Mouse (Mus musculus) hindbrain, postnatal 0 days (tissue): ENCODE data around the gene Phf23. TPM values are rescaled to one million over a fixed set of nuclear protein-coding genes. Genes with fewer than 3 reads are reported as not detected.

ENCODE experiments used
- ATAC-seq: fragments of 200-750 bp; cut with Nextera tagmentation; 2 replicates; pipeline ENCODE4 v1.8.0; 2017; ENCODE audit warnings: mild to moderate bottlenecking, moderate TSS enrichment, moderate library complexity
- DNase-seq: peaks from one replicate; pipeline ENCODE4 v3.0.0-alpha.2; 2015; ENCODE audit warnings: low spot score
- H3K27ac ChIP-seq: fragments of 300-500 bp; sonication (generic); 2 replicates; pipeline ENCODE4 v1.5.1; 2014; ENCODE audit warnings: mild to moderate bottlenecking
- H3K27me3 ChIP-seq: fragments of 300-500 bp; sonication (generic); 2 replicates; pipeline ENCODE4 v1.6.1; 2014; ENCODE audit warnings: low read length, mixed read lengths; ENCODE audit not compliant: insufficient read depth
- H3K36me3 ChIP-seq: fragments of 300-500 bp; sonication (generic); 2 replicates; pipeline ENCODE4 v1.6.1; 2014; ENCODE audit warnings: low read length, mixed read lengths; ENCODE audit not compliant: insufficient read depth
- H3K4me1 ChIP-seq: fragments of 300-500 bp; sonication (generic); 2 replicates; pipeline ENCODE4 v1.6.1; 2014; ENCODE audit warnings: antibody characterized with exemption, low read length, mixed read lengths; ENCODE audit not compliant: insufficient read depth
- H3K4me2 ChIP-seq: fragments of 300-500 bp; sonication (generic); 2 replicates; pipeline ENCODE4 v1.6.1; 2014; ENCODE audit warnings: low read depth, mild to moderate bottlenecking, low read length, moderate library complexity, mixed read lengths
- H3K4me3 ChIP-seq: fragments of 300-500 bp; sonication (generic); 2 replicates; pipeline ENCODE4 v1.5.1; 2014; ENCODE audit warnings: low read length
- H3K9ac ChIP-seq: fragments of 300-500 bp; sonication (generic); replicated peaks from 2 replicates; pipeline ENCODE4 v1.6.1; 2014; ENCODE audit warnings: mild to moderate bottlenecking, low read length, moderate library complexity, mixed read lengths
- H3K9me3 ChIP-seq: fragments of 300-500 bp; sonication (generic); 2 replicates; pipeline ENCODE4 v1.6.1; 2016; ENCODE audit warnings: low read length, mixed read lengths
- CTCF ChIP-seq: IDR thresholded peaks from 2 replicates; pipeline ENCODE4 v1.5.1; 2016; ENCODE audit warnings: antibody characterized with exemption, control low read depth, low read depth
- WGBS: fragments of 180-500 bp; shearing (Covaris S2); extraction: QIAGEN DNeasy Blood & Tissue Kit; methylation state at CpG from one replicate; pipeline ENCODE4 v1.1.7; 2014; 5-methylcytosine and 5-hydroxymethylcytosine counted together
- microRNA counts: library from miRNA; unstranded; fragments of <30 nt; microRNA quantifications from one replicate; lab custom pipeline; 2015
- microRNA-seq, 2 experiments: library from miRNA; unstranded; fragments of <30 nt; microRNA quantifications; one replicate each; pipeline ENCODE4; 2016
- polyA plus RNA-seq: library from polyadenylated mRNA; unstranded; fragments of >200 nt; fragmentation: Nextera tagmentation; extraction: Ambion mirVana; gene quantifications from 2 replicates; pipeline ENCODE4 v1.2.1, GENCODE M21; 2015
- total RNA-seq: library from RNA; depleted of rRNA; stranded (reverse); fragments of >200 nt; gene quantifications from 2 replicates; pipeline ENCODE4 v1.2.3, GENCODE M21; 2014; rRNA removed

Gene Phf23
- total and polyA plus RNA-seq, 2 experiments from 2014 or later: 44.0 to 47.9 TPM

- H3K36me3 ChIP-seq: peaks cover 7% of the 10 kb centered on the region; the same call in 1 of the 2 replicates
- DNase-seq (no peak), ATAC-seq (no peak)
- no peaks in the 10 kb centered on the region for H3K27me3 ChIP-seq
- no peaks in the 10 kb centered on the region for H3K4me1 ChIP-seq
- no peak overlapping the region for H3K4me2 ChIP-seq
- no peak overlapping the region for H3K4me3 ChIP-seq
- no peaks in the 10 kb centered on the region for H3K9me3 ChIP-seq
- WGBS: 73% methylated on average over 6 of the region's 6 CpGs
- no peak for TF ChIP-seq CTCF
- no peak overlapping the region for H3K27ac ChIP-seq
- no peak overlapping the region for H3K9ac ChIP-seq
Measured at GRCm38 (mm10) chr11:70049366-70049765, 53.8 kb downstream of the Phf23 start.

MicroRNA genes within 50 kb of the gene (microRNA counts, 519-probe panel; counts per million panel counts)
- microRNA mmu-miR-324-3p (lab: Ali Mortazavi, UCI) (not detected), microRNA mmu-miR-324-5p (lab: Ali Mortazavi, UCI) (3,652 counts per million, percentile 63 among the panel's probes with 10 or more counts)

Small RNA genes within 50 kb of the gene (microRNA-seq; reads per million reads assigned to microRNA genes)
- gene Gm44349: 0 reads per million in 2 experiments
- gene Mir324: 4,082 to 5,325 reads per million in 2 experiments

Other genes with a start within 250 kb of the Phf23 start
Only the 30 nearest of the 39 such genes appear.
- 1.5 TPM in 1 of 2 replicates, not detected in the other for gene Chrnb1, start 199.8 kb upstream of the Phf23 start, total RNA-seq
- gene Chrnb1, start 199.8 kb upstream of the Phf23 start, polyA plus RNA-seq: 0.85 and 1.5 TPM in 2 replicates
- 19.1 and 19.2 TPM in 2 replicates for gene Fgf11, start 193.9 kb upstream of the Phf23 start, total RNA-seq
- 3.8 and 4.4 TPM in 2 replicates for gene Fgf11, start 193.9 kb upstream of the Phf23 start, polyA plus RNA-seq
- gene Tmem102, start 190.2 kb upstream of the Phf23 start, total RNA-seq: 0.16 and 0.72 TPM in 2 replicates
- 1.1 and 1.5 TPM in 2 replicates for gene Tmem102, start 190.2 kb upstream of the Phf23 start, polyA plus RNA-seq
- gene Gm39566, start 180.5 kb upstream of the Phf23 start, total RNA-seq: not detected in 2 replicates
- gene Gm39566, start 180.5 kb upstream of the Phf23 start, polyA plus RNA-seq: not detected in 2 replicates
- gene Spem2, start 177.3 kb upstream of the Phf23 start, total RNA-seq: not detected in 2 replicates
- not detected in 2 replicates for gene Spem2, start 177.3 kb upstream of the Phf23 start, polyA plus RNA-seq
- gene Spem1, start 173.6 kb upstream of the Phf23 start, total RNA-seq: not detected in 2 replicates
- gene Spem1, start 173.6 kb upstream of the Phf23 start, polyA plus RNA-seq: 0.28 and 0.40 TPM in 2 replicates
- gene Nlgn2, start 158.0 kb upstream of the Phf23 start, total RNA-seq: 126 and 130 TPM in 2 replicates
- 20.8 and 22.3 TPM in 2 replicates for gene Nlgn2, start 158.0 kb upstream of the Phf23 start, polyA plus RNA-seq
- gene Tmem256, start 157.3 kb upstream of the Phf23 start, total RNA-seq: 119 and 153 TPM in 2 replicates
- gene Tmem256, start 157.3 kb upstream of the Phf23 start, polyA plus RNA-seq: 435 and 439 TPM in 2 replicates
- 24.7 and 26.3 TPM in 2 replicates for gene Plscr3, start 149.4 kb upstream of the Phf23 start, total RNA-seq
- 32.2 and 33.4 TPM in 2 replicates for gene Plscr3, start 149.4 kb upstream of the Phf23 start, polyA plus RNA-seq
- not detected in 2 replicates for gene Tnk1, start 137.0 kb upstream of the Phf23 start, total RNA-seq
- 0.15 TPM in 1 of 2 replicates, not detected in the other for gene Tnk1, start 137.0 kb upstream of the Phf23 start, polyA plus RNA-seq
- not detected in 2 replicates for gene Tmem95, start 117.8 kb upstream of the Phf23 start, total RNA-seq
- gene Tmem95, start 117.8 kb upstream of the Phf23 start, polyA plus RNA-seq: not detected in 2 replicates
- gene Kctd11, start 114.4 kb upstream of the Phf23 start, total RNA-seq: 1.7 and 2.0 TPM in 2 replicates
- 1.3 and 1.7 TPM in 2 replicates for gene Kctd11, start 114.4 kb upstream of the Phf23 start, polyA plus RNA-seq
- gene Acap1, start 100.2 kb upstream of the Phf23 start, total RNA-seq: 1.5 TPM in 1 of 2 replicates, not detected in the other
- 0.20 and 0.21 TPM in 2 replicates for gene Acap1, start 100.2 kb upstream of the Phf23 start, polyA plus RNA-seq
- 2.9 and 9.7 TPM in 2 replicates for gene 2810408A11Rik, start 94.8 kb upstream of the Phf23 start, total RNA-seq
- 6.5 and 8.1 TPM in 2 replicates for gene 2810408A11Rik, start 94.8 kb upstream of the Phf23 start, polyA plus RNA-seq
- 95.1 and 118 TPM in 2 replicates for gene Neurl4, start 94.7 kb upstream of the Phf23 start, total RNA-seq
- 11.9 and 13.1 TPM in 2 replicates for gene Neurl4, start 94.7 kb upstream of the Phf23 start, polyA plus RNA-seq
- gene Gps2, start 81.9 kb upstream of the Phf23 start, total RNA-seq: 48.1 and 67.6 TPM in 2 replicates
- gene Gps2, start 81.9 kb upstream of the Phf23 start, polyA plus RNA-seq: 60.8 and 65.9 TPM in 2 replicates
- gene Eif5a, start 73.8 kb upstream of the Phf23 start, total RNA-seq: 491 and 500 TPM in 2 replicates
- gene Eif5a, start 73.8 kb upstream of the Phf23 start, polyA plus RNA-seq: 1,157 and 1,160 TPM in 2 replicates
- gene Ybx2, start 60.0 kb upstream of the Phf23 start, total RNA-seq: 23.9 and 31.1 TPM in 2 replicates
- 3.3 and 5.9 TPM in 2 replicates for gene Ybx2, start 60.0 kb upstream of the Phf23 start, polyA plus RNA-seq
- gene Slc2a4, start 47.6 kb upstream of the Phf23 start, total RNA-seq: 9.5 and 12.8 TPM in 2 replicates
- gene Slc2a4, start 47.6 kb upstream of the Phf23 start, polyA plus RNA-seq: 6.1 and 6.5 TPM in 2 replicates
- not detected in 2 replicates for gene Cldn7, start 31.0 kb upstream of the Phf23 start, total RNA-seq
- 0.18 and 0.19 TPM in 2 replicates for gene Cldn7, start 31.0 kb upstream of the Phf23 start, polyA plus RNA-seq
- 37.7 and 40.9 TPM in 2 replicates for gene Ctdnep1, start 14.6 kb upstream of the Phf23 start, total RNA-seq
- 24.7 and 25.0 TPM in 2 replicates for gene Ctdnep1, start 14.6 kb upstream of the Phf23 start, polyA plus RNA-seq
- 137 and 147 TPM in 2 replicates for gene Elp5, start 13.3 kb upstream of the Phf23 start, total RNA-seq
- gene Elp5, start 13.3 kb upstream of the Phf23 start, polyA plus RNA-seq: 168 and 170 TPM in 2 replicates
- gene Gabarap, start 4.6 kb upstream of the Phf23 start, total RNA-seq: 175 and 209 TPM in 2 replicates
- 548 and 563 TPM in 2 replicates for gene Gabarap, start 4.6 kb upstream of the Phf23 start, polyA plus RNA-seq
- 20.9 and 37.3 TPM in 2 replicates for gene Dvl2, start 4.8 kb downstream of the Phf23 start, total RNA-seq
- gene Dvl2, start 4.8 kb downstream of the Phf23 start, polyA plus RNA-seq: 18.1 and 19.3 TPM in 2 replicates
- 44.4 and 47.2 TPM in 2 replicates for gene Acadvl, start 19.6 kb downstream of the Phf23 start, total RNA-seq
- gene Acadvl, start 19.6 kb downstream of the Phf23 start, polyA plus RNA-seq: 65.2 and 75.2 TPM in 2 replicates
- 209 and 225 TPM in 2 replicates for gene Dlg4, start 21.2 kb downstream of the Phf23 start, total RNA-seq
- gene Dlg4, start 21.2 kb downstream of the Phf23 start, polyA plus RNA-seq: 18.8 and 22.4 TPM in 2 replicates
- 2.3 and 2.8 TPM in 2 replicates for gene Asgr1, start 58.3 kb downstream of the Phf23 start, total RNA-seq
- 3.7 TPM in 2 replicates for gene Asgr1, start 58.3 kb downstream of the Phf23 start, polyA plus RNA-seq
- not detected in 2 replicates for gene Asgr2, start 96.9 kb downstream of the Phf23 start, total RNA-seq
- gene Asgr2, start 96.9 kb downstream of the Phf23 start, polyA plus RNA-seq: not detected in 2 replicates
- not detected in 2 replicates for gene Mgl2, start 134.6 kb downstream of the Phf23 start, total RNA-seq
- 1.1 and 1.6 TPM in 2 replicates for gene Mgl2, start 134.6 kb downstream of the Phf23 start, polyA plus RNA-seq
- gene Clec10a, start 160.4 kb downstream of the Phf23 start, total RNA-seq: 1.7 TPM in 1 of 2 replicates, not detected in the other
- gene Clec10a, start 160.4 kb downstream of the Phf23 start, polyA plus RNA-seq: 1.3 and 1.6 TPM in 2 replicates